Mouse (Mus musculus) liver, embryonic 14.5 days (tissue): Measurements from ENCODE around the gene Gcnt7. TPM values are rescaled to one million over a fixed set of nuclear protein-coding genes. Genes with fewer than 3 reads are reported as not detected.

ENCODE experiments used
- ATAC-seq: fragments of 200-750 bp; cut with Nextera tagmentation; 2 replicates; pipeline ENCODE4 v1.8.0; 2017; ENCODE audit warnings: moderate number of reproducible peaks, mild to moderate bottlenecking, moderate library complexity; ENCODE audit not compliant: insufficient read depth
- DNase-seq, 3 experiments: peaks; one replicate each; pipeline ENCODE4 v3.0.0-alpha.2; 2012 to 2013; ENCODE audit warnings: low read depth in 3 of 3, low spot score in 3 of 3
- H3K27ac ChIP-seq: fragments of 300-500 bp; sonication (generic); 2 replicates; pipeline ENCODE4 v1.5.1; 2014; ENCODE audit warnings: moderate library complexity, mild to moderate bottlenecking, control low read depth, inconsistent platforms
- H3K27me3 ChIP-seq: fragments of 300-500 bp; sonication (generic); 2 replicates; pipeline ENCODE4 v1.6.1; 2014; ENCODE audit warnings: mild to moderate bottlenecking, low read length, moderate library complexity; ENCODE audit not compliant: control insufficient read depth, insufficient read depth
- H3K36me3 ChIP-seq: fragments of 300-500 bp; sonication (generic); replicated peaks from 2 replicates; pipeline ENCODE4 v1.6.1; 2014; ENCODE audit warnings: low read depth; ENCODE audit not compliant: control insufficient read depth, insufficient read depth
- H3K4me1 ChIP-seq, 2 experiments: fragments of 200-500 bp in 1 of 2; fragments of 300-500 bp in 1 of 2; sonication (generic) in 1 of 2; replicated peaks; 2 replicates each; pipeline ENCODE4 v1.6.1; 2012 to 2014; ENCODE audit warnings: antibody characterized with exemption in 1 of 2, inconsistent platforms in 1 of 2, low read length in 1 of 2; ENCODE audit not compliant: control insufficient read depth in 2 of 2, insufficient read depth in 2 of 2
- H3K4me2 ChIP-seq: fragments of 300-500 bp; sonication (generic); 2 replicates; pipeline ENCODE4 v1.6.1; 2014; ENCODE audit warnings: low read depth, mild to moderate bottlenecking, control low read depth, moderate library complexity
- H3K4me3 ChIP-seq, 2 experiments: fragments of 200-500 bp in 1 of 2; fragments of 300-500 bp in 1 of 2; sonication (generic) in 1 of 2; 2 replicates each; pipeline ENCODE4 v1.5.1; 2012 to 2014; ENCODE audit warnings: low read depth in 2 of 2, low read length in 2 of 2, mild to moderate bottlenecking in 2 of 2, control low read depth in 1 of 2, inconsistent platforms in 1 of 2, moderate library complexity in 1 of 2; ENCODE audit not compliant: insufficient read depth in 1 of 2
- H3K9ac ChIP-seq: fragments of 300-500 bp; sonication (generic); replicated peaks from 2 replicates; pipeline ENCODE4 v1.6.1; 2014; ENCODE audit warnings: mild to moderate bottlenecking, control low read depth, moderate library complexity
- H3K9me3 ChIP-seq: fragments of 300-500 bp; sonication (generic); 2 replicates; pipeline ENCODE4 v1.6.1; 2016; ENCODE audit warnings: low read length, mixed read lengths; ENCODE audit not compliant: control insufficient read depth
- CTCF ChIP-seq: IDR thresholded peaks from 2 replicates; pipeline ENCODE4 v1.5.1; 2016; ENCODE audit warnings: antibody characterized with exemption, low read depth, control low read depth
- EP300 ChIP-seq: IDR thresholded peaks from 2 replicates; pipeline ENCODE4 v1.6.1; 2016; ENCODE audit warnings: antibody characterized with exemption, low read depth
- WGBS: fragments of 180-500 bp; shearing (Covaris S2); extraction: QIAGEN DNeasy Blood & Tissue Kit; methylation state at CpG from one replicate; pipeline ENCODE4 v1.1.7; 2014; ENCODE audit not compliant: insufficient replicate concordance; 5-methylcytosine and 5-hydroxymethylcytosine counted together
- polyA plus RNA-seq, 2 experiments: library from polyadenylated mRNA; depleted of rRNA in 1 of 2; stranded (reverse) in 1 of 2; unstranded in 1 of 2; fragments of >200 nt; fragmentation: Nextera tagmentation in 1 of 2; extraction: Ambion mirVana in 1 of 2; gene quantifications; 2 replicates each; pipeline versions ENCODE4 v1.2.1 to v1.2.3; 2012 to 2014

Gene Gcnt7
- not detected in 2 replicates for polyA plus RNA-seq (2012; rRNA removed)
- 0.24 and 0.42 TPM in 2 replicates for polyA plus RNA-seq (2014; fragmentation: Nextera tagmentation; extraction: Ambion mirVana)

DNA sequence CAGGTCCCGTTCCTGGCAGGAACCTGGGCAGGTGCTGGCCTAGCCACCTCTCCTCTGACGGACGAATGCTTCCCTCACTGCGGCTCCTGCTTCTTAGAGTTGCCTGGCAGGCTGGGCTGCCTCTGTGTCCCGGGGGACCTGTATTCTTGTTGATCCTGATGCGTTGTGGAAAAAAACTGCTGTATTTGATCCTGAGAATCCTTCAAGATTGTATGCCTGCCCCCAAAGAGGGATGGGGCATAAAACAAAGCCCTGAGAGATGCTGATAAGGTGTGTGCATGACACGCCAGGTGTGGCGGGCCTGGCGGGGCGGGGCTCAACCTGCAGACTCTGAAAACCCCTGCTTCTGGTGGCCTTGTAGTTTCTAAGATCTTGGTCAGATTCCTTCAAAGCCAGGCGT, at the start of gene Gcnt7:
Gcnt7 (minus strand) TSS at position 101 of the 400 bp plus-strand sequence.
- TF ChIP-seq EP300 (no peak), CTCF (no peak)
- Histone ChIP-seq H3K36me3 (no peaks in the 10 kb centered on the region; the same call in none of the 2 replicates), H3K4me3 (no peak within 1 kb of the TSS), H3K4me1 (no peaks in the 10 kb centered on the region), H3K27me3 (no peaks in the 10 kb centered on the region), H3K27ac (no peak within 1 kb of the TSS), H3K9ac (no peak within 1 kb of the TSS), H3K4me2 (no peak within 1 kb of the TSS), H3K9me3 (no peaks in the 10 kb centered on the region)
- WGBS: 85% methylated on average over 11 of the region's 11 CpGs
- ATAC-seq (no peak), DNase-seq (no peak)

DNA sequence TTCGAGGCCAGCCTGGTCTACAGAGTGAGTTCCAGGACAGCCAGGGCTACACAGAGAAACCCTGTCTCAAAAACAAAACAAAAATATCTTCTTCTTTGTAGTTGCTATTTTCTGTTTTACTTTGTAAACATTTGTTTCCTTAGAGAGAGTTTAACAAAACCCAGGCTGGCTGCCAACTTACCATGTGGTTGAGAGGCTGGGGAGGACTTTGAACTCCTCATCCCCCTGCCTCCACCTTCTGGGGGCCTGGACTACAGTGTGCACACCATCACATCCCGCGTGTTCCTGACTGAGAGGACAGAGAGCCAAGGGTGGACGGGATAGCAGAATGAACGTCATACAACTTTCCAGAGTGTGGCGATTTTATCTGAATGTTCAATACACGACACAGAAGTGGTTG, 47.7 kb upstream of the Gcnt7 start:
- Histone ChIP-seq H3K9ac (no peak overlapping the region), H3K9me3 (no peaks in the 10 kb centered on the region), H3K27me3 (no peaks in the 10 kb centered on the region), H3K27ac (no peak overlapping the region), H3K4me2 (no peak overlapping the region), H3K4me3 (no peak overlapping the region), H3K36me3 (no peaks in the 10 kb centered on the region), H3K4me1 (no peaks in the 10 kb centered on the region)
- no peak for TF ChIP-seq CTCF
- TF ChIP-seq EP300: no peak
- ATAC-seq (no peak), DNase-seq (no peak)
- WGBS: 60% methylated on average over 7 of the region's 7 CpGs

DNA sequence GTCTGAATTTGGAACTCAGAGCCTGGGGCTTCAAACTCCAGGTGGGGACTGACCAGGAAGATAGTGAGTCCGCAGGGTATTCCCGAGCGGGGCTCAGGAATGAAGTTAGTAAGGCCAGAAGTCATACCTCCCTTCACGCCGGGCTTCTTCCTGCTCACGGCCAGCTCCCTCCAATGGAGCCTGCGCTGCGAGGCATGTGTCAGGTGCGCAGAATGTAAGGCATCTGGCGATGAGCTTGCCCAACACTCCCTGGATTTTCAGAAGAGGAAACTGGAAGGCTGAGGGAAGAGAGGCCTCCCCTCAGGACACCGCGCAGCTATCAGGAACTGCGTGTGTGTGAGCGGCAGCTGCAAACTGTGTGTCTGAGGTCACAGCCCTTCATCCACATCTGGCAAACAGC, 43.8 kb upstream of the Gcnt7 start:
- TF ChIP-seq CTCF: no peak
- TF ChIP-seq EP300: no peak
- 66% methylated on average over 14 of the region's 14 CpGs for WGBS
- Histone ChIP-seq H3K4me1 (peaks cover 0 to 5% of the 10 kb centered on the region in 2 experiments; a peak in 3 of 4 replicates), H3K27me3 (no peaks in the 10 kb centered on the region), H3K27ac (no peak overlapping the region), H3K4me3 (no peak overlapping the region), H3K9me3 (no peaks in the 10 kb centered on the region), H3K4me2 (no peak overlapping the region), H3K9ac (no peak overlapping the region), H3K36me3 (no peaks in the 10 kb centered on the region)
- DNase-seq (no peak), ATAC-seq (no peak)

DNA sequence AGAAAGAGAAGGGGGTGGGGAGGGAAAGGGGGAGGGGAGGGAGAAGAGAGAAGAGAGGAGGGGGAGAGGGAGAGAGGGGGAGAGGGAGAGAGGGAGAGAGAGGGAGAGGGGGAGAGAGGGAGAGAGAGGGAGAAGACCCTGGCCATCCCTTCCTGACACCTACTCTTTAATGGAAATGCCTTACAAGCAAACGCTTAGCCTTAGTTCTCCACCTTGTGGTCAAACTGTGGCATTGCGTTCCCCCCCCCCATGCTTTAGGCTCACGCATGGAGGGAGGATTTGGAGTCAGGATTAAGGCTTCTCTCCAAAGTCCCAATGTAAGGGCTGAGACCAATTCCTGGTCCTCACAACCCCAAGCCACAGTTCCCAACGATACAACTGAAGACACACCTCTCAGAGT, 42.9 kb upstream of the Gcnt7 start:
- Histone ChIP-seq H3K4me3 (no peak overlapping the region), H3K27me3 (no peaks in the 10 kb centered on the region), H3K4me2 (no peak overlapping the region), H3K9ac (no peak overlapping the region), H3K27ac (no peak overlapping the region), H3K9me3 (no peaks in the 10 kb centered on the region), H3K4me1 (peaks cover 0 to 5% of the 10 kb centered on the region in 2 experiments; a peak in 3 of 4 replicates), H3K36me3 (no peaks in the 10 kb centered on the region)
- DNase-seq (peak in 2 of 3 experiments; percentile 9 to 25), ATAC-seq (no peak)
- no peak for TF ChIP-seq EP300
- peak; percentile 85 for TF ChIP-seq CTCF
- 5% methylated on average over 4 of the region's 4 CpGs for WGBS

- no peaks in the 10 kb centered on the region for H3K27me3 ChIP-seq
- no peak overlapping the region for H3K4me3 ChIP-seq
- 13% methylated on average over 7 of the region's 7 CpGs for WGBS
- ATAC-seq (peak; percentile 84), DNase-seq (peak in 1 of 3 experiments; percentile 26)
- no peak overlapping the region for H3K27ac ChIP-seq
- H3K9me3 ChIP-seq: no peaks in the 10 kb centered on the region
- H3K36me3 ChIP-seq: no peaks in the 10 kb centered on the region
- peaks cover 0 to 5% of the 10 kb centered on the region in 2 experiments; a peak in 3 of 4 replicates for H3K4me1 ChIP-seq
- no peak overlapping the region for H3K4me2 ChIP-seq
- TF ChIP-seq EP300: no peak
- TF ChIP-seq CTCF: no peak
- no peak overlapping the region for H3K9ac ChIP-seq
Measured at GRCm38 (mm10) chr2:172500752-172501316, 42.4 kb upstream of the Gcnt7 start.
